Mouse (Mus musculus) hematopoietic multipotent progenitor cell, adult 10-12 weeks (in vitro differentiated cells): ENCODE results near the gene AI597479. TPM values are rescaled to one million over a fixed set of nuclear protein-coding genes. Genes with fewer than 3 reads are reported as not detected.

Source experiments
- polyA plus RNA-seq: library from polyadenylated mRNA; stranded (reverse); fragments of >175 nt; gene quantifications from 2 replicates; pipeline ENCODE4 v1.2.3, GENCODE M21; 2012; ENCODE audit warnings: low replicate concordance

AI597479 gene
- 1.2 and 1.5 TPM in 2 replicates for polyA plus RNA-seq

DNA sequence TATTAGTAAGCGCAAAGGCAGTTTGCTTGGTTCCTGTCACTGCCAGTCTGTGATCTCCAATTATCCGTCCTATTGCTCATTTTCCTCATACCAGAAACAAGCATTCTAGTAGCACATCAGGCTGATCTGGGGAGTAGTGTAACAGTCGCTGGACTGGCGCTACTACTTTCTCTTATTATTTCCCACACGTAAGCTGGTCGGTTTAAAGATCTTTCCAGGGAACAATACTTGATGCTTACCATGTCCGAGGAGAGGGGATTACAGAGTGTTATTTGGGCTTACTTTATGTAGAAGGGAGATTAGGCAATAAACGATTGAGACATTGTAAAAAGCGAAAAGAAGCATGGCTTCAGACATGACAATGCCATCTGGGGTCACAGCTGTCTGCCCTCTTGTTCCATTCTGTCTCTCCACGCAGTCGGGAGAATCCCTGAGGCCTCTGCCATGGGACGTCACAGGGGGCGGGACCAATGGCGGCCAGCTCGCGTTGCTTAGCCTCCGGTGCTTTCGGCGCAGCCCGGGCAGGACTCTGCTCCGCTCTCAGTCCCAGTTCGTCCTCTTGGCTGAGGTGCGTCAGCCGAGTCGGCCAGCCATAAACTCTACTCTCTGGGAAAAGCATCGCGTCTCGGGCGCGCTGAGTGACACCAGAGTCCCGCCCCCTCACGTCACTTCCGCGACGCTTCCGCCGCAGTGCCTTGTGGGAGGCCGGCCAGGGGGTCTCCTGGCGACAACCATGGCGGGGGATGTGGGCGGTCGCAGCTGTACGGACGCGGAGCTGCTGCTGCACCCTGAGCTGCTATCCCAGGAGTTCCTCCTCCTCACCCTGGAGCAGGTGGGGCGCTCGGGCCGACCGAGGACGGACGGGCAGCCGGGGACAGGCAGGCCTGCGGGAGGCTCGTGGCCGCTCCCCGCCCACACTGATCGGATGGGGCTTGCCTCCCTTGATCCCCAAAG lies at the start of gene AI597479, which contains the start of gene Tgfbrap1:
Gene AI597479, plus strand, starts transcription at position 680 of the 954 bp plus-strand sequence.
Gene Tgfbrap1, minus strand, starts transcription at position 607 of the 954 bp plus-strand sequence.

Other genes with a start within 250 kb of the AI597479 start
- 20.5 and 37.6 TPM in 2 replicates for gene Mrps9, start 247.5 kb upstream of the AI597479 start, polyA plus RNA-seq
- gene Gpr45, start 145.8 kb upstream of the AI597479 start, polyA plus RNA-seq = 0.28 and 1.3 TPM in 2 replicates
- gene Tgfbrap1, start 73 bp upstream of the AI597479 start, polyA plus RNA-seq = 12.0 and 13.7 TPM in 2 replicates
- gene Fhl2, start 98.3 kb downstream of the AI597479 start, polyA plus RNA-seq = 0.53 and 2.7 TPM in 2 replicates